Mouse (Mus musculus): ENCODE data around the gene Asna1.

DNA sequence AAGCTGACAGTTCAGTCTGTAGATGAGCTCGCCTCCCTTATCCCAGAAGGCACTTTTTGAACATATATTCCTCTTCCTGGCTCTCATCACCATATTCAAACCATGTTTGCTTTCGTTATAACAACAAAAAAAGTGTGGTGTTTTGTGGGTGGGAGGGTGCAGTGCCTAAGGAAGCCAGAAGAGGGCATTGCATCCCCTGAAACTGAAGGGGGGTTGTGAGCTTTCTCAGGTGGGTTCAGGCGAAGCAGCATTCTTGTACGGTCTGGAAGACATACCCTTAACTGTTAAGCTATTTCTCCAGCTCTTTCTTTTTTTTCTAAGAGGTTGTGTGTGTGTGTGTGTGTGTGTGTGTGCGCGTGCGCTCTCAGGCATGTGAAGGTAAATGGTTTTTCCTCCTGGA is 49.6 kb downstream of the Asna1 start:
- TF ChIP-seq CTCF (IDR thresholded peaks at IDR 0.05; ENCODE audit: low read depth, low read length) = peak; percentile 78
- TF ChIP-seq POLR2A (IDR thresholded peaks at IDR 0.05; ENCODE audit: extremely low read depth, insufficient read depth, low read length) = no peak

Measured in liver, adult 2 months (tissue).